Mouse (Mus musculus): ENCODE results near the gene Cby3.
"Not testable (repeated sequence)": the region's sequence is repeated elsewhere in the genome, so short reads cannot be mapped to it uniquely, and the experiment has no call there.

The Cby3 gene

DNA sequence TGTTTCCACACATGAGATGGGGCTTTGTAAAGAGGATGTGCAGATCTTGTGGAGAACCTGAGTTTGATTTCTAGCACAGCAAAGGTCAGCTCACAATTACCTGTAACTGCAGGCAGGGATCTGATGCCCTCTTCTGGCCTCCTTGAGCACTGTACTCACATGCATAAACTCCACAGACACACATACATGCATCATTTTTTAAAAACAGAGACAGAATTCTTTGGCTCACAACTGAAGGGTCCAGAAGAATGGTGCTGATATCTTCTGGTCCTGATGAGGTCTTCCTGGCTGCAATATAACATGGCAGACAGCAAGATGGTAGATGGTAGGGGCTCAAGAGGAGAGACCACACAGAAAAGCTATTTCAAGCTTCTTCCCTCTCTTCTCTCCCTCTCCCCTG, at the start of gene Cby3:
Gene Cby3 (plus strand): TSS at position 301 of the 400 bp plus-strand sequence.
- DNase-seq = no peak

GRCm38 (mm10) chr11:50312803-50313202, 41.5 kb upstream of the Cby3 start:
- DNase-seq = no peak

DNA sequence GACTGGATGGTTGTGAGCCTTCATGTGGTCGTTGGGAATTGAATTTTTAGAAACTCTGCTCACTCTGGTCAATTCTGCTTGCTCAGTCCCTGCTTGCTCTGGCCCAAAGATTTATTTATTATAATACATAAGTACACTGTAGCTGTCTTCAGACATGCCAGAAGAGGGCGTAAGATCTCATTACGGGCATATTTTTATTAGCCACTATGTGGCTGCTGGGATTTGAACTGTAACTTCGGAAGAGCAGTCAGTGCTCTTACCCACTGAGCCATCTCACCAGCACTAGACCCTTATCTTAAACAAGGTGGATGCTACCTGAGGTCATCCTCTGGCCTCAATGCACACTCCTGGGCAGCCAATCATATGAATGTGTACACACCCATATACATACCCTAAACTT, 34.9 kb upstream of the Cby3 start:
- DNase-seq = not testable (repeated sequence)

GRCm38 (mm10) chr11:50321239-50321638, 33.0 kb upstream of the Cby3 start:
- no peak for DNase-seq

DNA sequence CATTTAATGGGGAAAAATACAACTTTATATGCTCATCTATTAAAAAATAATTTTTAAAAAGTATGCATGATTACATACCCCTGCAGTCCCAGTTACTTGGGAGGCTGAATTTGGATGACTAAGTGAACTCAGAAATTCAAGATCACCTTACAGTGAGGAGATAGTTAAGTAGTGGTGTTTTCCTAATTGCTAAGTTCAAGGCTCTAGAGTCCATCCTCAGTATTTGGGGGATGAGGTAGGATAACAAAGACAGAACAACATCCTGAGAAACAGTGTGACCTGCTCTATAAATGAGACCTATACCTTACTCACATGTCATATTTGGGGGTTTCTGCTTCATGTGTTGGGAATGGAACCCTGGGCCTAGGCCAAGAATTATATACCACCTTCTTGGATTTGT, 31.9 kb upstream of the Cby3 start:
- no peak for DNase-seq

DNA sequence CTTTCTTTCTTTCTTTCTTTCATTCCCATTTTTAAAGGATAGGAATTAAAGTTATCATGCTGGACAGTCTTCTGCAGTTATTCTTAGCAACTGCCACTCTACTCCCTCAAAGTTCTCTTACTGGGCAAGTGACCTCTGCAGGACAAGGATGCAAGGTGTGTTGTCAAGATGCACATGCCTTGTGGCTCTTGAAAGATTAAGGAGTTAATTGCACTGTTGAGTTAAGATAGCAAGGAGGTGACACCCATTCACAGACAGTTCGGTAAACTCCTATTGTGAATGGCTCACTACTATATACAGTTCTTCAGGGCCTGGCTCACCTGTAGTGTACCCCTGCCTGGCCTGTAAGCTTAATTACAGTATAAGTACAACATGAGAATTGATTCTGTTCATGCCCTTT, 30.4 kb upstream of the Cby3 start:
- DNase-seq = no peak

GRCm38 (mm10) chr11:50324751-50325471, 29.4 kb upstream of the Cby3 start:
- no peak for DNase-seq

DNA sequence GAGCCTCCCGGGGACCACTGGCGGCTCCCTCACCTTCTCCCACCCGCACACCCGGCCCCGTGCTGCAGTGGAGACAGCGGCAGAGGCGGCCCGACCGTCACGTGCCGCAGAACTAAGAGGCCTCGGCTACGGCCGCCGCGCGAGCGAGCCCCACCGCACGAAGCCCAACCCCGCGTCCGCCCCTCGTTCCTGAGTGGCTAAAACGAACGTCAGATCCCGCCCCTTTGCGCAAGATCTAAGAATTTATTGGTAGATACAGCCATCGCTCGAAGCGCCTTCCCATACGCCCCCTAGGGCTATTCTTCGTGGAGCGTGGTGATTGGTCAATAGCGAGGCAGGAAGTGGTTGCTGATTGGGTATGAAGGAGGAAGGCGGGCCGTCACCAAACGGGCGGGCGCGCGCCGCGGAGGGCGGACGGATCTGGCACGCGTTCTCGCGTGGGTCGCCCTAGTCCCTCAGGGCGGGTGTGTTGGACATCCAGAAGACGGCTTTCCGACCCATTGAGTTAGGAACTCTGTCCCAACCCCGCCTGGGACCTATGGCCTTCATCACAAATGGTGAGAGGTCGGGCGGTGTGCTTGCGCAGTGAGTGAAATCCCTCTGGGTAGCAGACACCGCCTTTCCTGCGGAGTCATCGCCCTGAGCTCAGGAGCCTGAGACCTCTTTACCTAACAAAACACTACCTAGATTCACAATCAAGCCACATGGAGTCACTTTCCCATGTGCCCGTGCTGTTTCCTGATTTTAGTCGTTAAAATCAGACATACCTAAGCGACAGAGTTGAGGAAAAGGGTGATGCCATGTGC, 28.6 kb upstream of the Cby3 start, which contains the start of gene Canx:
Gene Canx (minus strand): TSS at position 178 of the 806 bp plus-strand sequence.
- peak; percentile 97 to 98 for DNase-seq

GRCm38 (mm10) chr11:50326302-50326966, 27.8 kb upstream of the Cby3 start:
- DNase-seq = no peak

DNA sequence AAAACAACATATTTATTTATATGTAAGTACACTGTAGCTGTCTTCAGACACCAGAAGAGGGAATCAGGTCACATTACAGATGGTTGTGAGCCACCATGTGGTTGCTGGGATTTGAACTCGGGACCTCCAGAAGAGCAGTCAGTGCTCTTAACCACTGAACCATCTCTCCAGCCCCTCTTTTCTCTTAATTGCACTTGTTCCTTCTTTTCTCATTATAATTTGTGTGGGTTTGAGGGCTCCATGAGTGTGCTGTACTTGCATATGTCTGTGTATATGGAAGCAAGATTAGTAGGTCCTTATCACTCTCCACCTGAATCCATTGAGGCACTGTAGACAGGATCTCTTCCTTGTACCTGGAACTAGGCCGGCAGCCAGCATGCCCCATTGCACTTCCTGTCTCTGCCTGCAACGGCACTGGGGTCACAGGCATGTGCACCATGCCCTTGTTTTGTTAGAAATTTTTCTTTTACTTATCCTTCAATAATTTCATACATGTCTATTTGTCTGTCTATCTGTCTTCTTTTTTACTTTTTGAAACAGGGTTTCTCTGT, 26.1 kb upstream of the Cby3 start:
- DNase-seq = no peak

DNA sequence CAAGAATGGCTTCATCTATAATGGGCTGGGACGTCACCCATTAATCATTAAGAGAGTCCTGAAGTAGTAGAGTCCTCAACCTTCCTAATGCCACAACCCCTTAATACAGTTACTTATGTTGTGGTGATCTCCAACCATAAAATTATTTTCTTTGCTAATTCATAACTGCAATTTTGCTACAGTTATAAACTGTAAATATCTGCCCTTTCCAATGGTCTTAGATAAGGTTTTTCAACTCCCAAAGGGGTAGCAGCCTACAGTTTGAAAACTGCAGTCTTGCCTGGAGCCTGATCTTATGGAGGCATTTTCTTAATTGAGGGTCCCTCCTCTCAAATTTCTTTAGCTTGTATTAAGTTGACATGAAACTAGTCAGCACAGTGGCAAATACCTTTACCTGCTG, 24.9 kb upstream of the Cby3 start:
- DNase-seq = no peak

DNA sequence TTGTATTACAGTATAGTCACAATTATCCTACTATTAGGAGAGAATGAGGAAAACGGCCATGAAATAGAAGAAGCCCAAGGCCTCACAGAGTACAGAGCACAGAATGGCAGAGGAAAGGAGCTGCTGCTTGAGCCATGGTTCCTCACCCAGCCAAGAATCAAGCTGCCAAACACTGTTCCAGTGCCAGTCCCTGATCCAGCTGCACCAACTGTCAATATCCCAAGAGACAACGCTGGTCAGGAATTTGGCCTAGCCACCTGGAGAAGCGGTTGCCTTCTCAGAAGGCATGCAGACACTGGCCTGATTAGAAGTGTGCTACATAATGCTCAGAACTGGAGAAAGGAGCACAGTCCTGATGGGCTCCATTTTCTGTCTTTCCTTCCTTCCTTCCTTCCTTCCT, 21.1 kb upstream of the Cby3 start:
- DNase-seq = no peak

DNA sequence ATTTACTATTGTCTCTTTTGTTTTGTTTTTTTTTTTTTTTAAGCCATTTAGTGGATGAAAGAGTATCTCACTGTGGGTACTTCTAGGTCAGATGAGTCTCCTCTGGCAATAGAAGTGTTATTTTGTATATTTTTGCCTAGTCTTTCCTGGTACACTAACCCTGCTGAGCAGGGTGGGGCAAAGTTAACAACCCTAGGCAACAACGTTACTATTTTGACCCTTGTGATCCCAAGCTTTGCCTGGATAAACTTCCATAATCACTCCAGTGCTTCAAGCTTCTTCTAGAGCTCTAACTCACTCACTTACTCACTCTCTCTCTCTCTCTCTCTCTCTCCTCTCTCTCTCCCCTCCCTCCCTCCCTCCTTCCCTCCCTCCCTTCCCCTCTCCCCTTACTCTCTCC, 18.1 kb upstream of the Cby3 start:
- no peak for DNase-seq

DNA sequence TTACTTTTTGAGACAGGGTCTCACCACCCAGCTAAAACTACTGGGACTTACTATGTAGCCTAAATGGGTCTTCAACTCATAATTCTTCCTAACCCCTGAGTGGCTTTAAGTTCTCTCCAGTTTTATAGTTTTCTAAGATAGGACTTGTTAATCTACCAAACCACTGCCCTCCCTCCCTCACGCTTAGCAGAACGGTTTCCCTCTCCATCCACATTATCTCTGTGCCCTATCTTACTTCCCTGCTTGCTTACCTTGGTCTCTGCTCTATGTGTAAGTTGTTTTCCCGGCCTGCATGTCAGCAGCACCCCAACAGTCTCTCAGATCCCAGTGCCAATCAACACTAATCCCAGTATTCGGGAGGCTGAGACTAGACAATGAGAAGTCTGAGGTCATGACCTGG, 17.4 kb upstream of the Cby3 start:
- DNase-seq = no peak

- DNase-seq = no peak
Observed at GRCm38 (mm10) chr11:50345486-50345885, 8.8 kb upstream of the Cby3 start.

DNA sequence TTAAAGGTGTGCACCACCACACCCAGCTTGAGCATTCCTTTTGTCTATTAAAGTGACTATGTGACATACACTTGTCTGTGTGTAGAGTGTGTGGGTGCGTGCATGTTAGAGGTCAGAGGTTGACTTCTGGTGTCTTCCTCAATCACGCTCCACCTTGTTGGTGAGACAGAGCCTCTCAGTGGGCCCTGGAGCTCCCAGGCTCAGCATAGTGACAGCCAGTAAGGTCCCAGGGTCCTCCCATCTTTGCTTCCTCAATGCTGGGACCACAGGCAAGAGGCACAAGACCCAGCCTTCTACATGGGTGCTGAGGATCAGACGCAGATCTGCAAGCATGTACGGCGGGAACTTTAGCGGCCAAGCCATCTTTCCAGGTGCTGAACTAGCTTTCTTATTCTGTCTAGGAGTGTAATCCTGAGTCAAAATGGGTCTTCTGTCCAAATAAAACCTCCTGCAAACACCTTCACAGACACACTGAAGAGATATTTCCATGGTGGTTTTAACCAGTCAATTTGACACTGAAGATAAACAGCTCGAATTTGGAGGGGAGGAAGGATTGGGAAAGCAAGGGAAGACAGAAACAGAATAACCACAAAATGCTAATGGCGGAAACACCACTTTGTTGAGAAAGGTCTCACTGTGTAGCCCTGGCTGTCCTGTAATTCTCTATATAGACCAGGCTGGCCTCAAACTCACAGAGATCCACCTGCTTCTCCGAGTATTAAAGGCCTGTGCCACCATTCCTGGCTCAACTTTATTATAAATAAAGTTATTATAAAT, 7.8 kb upstream of the Cby3 start:
- no peak for DNase-seq

DNA sequence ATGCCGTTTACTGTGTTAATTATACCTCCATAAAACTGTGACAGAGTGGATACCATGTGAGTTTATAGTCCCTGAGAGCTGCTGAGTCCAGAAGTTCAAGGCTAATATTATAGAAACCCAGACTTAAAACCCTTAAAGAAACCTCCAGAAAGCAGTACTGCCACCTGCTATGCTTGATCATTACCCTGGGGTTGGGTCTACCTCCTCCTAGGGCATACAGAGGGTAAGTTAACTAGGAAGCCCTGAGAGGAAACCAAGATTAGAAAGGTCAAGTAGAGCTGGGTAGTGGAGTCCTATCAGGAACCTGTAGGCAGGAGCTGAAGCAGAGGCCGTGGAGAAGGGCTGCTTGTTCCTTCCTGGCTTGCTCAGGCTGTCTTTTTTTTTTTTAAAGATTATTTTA, 2.1 kb upstream of the Cby3 start:
- no peak for DNase-seq

GRCm38 (mm10) chr11:50354851-50355250, 589 bp downstream of the Cby3 start:
- no peak for DNase-seq

DNA sequence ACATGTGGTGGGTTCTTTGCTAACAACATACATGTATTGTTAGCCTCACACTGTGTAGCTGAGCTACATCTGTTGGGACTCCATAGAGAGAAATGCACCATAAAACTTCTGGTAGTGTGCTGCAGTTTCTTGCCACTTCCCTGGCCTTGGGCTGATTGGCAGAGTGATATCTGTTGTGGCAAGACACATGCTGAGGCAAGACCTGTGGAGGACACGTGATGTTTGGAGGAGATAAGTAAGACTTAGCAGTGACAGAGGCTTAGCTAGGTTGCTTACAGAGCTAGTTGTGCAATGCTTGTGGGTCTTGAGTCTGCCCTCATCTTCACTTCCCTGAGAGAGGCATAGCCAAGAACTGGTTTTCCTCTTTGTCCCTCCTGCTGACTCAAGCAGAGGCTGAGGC, 1.1 kb downstream of the Cby3 start:
- no peak for DNase-seq

GRCm38 (mm10) chr11:50358950-50359861, 4.9 kb downstream of the Cby3 start:
- DNase-seq = peak; percentile 75 to 77

DNA sequence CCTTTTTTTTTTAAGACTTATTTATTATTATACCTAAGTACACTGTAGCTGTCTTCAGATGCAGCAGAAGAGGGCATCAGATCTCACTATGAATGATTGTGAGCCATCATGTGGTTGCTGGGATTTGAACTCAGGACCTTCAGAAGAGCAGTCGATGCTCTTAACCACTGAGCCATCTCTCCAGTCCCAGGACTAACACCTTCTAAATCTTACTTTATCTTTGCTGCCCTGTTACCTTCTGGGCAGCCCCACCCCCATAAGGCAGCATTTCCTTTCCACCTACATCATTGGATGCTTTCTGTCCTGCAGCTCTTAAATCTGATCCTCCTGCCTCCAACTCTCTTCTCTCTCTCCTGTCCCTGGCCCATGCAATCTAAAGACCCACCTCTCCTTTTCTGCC, 7.0 kb downstream of the Cby3 start:
- not testable (repeated sequence) for DNase-seq
